Mouse (Mus musculus) stomach, embryonic 15.5 days (tissue): ENCODE measurements around the gene Gm3099. TPM values are rescaled to one million over a fixed set of nuclear protein-coding genes. Genes with fewer than 3 reads are reported as not detected.
"Not testable (repeated sequence)": the region's sequence is repeated elsewhere in the genome, so short reads cannot be mapped to it uniquely, and the experiment has no call there.

Experiments used
- ATAC-seq: fragments of 200-750 bp; cut with Nextera tagmentation; 2 replicates; pipeline ENCODE4 v1.8.0; 2017; ENCODE audit warnings: low read depth, moderate number of reproducible peaks, moderate TSS enrichment; ENCODE audit not compliant: insufficient read depth, low FRiP score
- H3K27ac ChIP-seq: fragments of 300-500 bp; sonication (generic); 2 replicates; pipeline ENCODE4 v1.5.1; 2015; ENCODE audit warnings: mild to moderate bottlenecking, inconsistent platforms
- H3K27me3 ChIP-seq: fragments of 300-500 bp; sonication (generic); replicated peaks from 2 replicates; pipeline ENCODE4 v1.6.1; 2015; ENCODE audit warnings: inconsistent platforms
- H3K36me3 ChIP-seq: fragments of 300-500 bp; sonication (generic); 2 replicates; pipeline ENCODE4 v1.6.1; 2015; ENCODE audit warnings: inconsistent platforms
- H3K4me1 ChIP-seq: fragments of 300-500 bp; sonication (generic); 2 replicates; pipeline ENCODE4 v1.6.1; 2015; ENCODE audit warnings: inconsistent platforms
- H3K4me2 ChIP-seq: fragments of 300-500 bp; sonication (generic); 2 replicates; pipeline ENCODE4 v1.6.1; 2015; ENCODE audit warnings: mild to moderate bottlenecking, inconsistent platforms
- H3K4me3 ChIP-seq: fragments of 300-500 bp; sonication (generic); replicated peaks from 2 replicates; pipeline ENCODE4 v1.5.1; 2015; ENCODE audit warnings: inconsistent platforms
- H3K9ac ChIP-seq: fragments of 300-500 bp; sonication (generic); 2 replicates; pipeline ENCODE4 v1.6.1; 2015; ENCODE audit warnings: inconsistent platforms
- H3K9me3 ChIP-seq: fragments of 300-500 bp; sonication (generic); 2 replicates; pipeline ENCODE4 v1.6.1; 2016; ENCODE audit warnings: inconsistent platforms
- WGBS: fragments of 180-500 bp; shearing (Covaris S2); methylation state at CpG from one replicate; pipeline ENCODE4 v1.1.7; 2015; 5-methylcytosine and 5-hydroxymethylcytosine counted together
- polyA plus RNA-seq: library from polyadenylated mRNA; unstranded; fragments of >200 nt; fragmentation: Nextera tagmentation; extraction: Ambion mirVana; gene quantifications from 2 replicates; pipeline ENCODE4 v1.2.1, GENCODE M21; 2015

Gm3099 gene
- not detected in 2 replicates for polyA plus RNA-seq

- not testable (repeated sequence) for H3K4me3 ChIP-seq, H3K9ac ChIP-seq, ATAC-seq, H3K36me3 ChIP-seq, H3K27me3 ChIP-seq, H3K4me1 ChIP-seq, H3K27ac ChIP-seq, H3K4me2 ChIP-seq, H3K9me3 ChIP-seq
- 69% methylated on average over 1 of the region's 3 CpGs for WGBS
These were observed at the start of gene Gm3099 for GRCm38 (mm10) chr14:3998094-3998493. Gm3099 (plus strand) TSS chr14:3998394.

GRCm38 (mm10) chr14:3963247-3963646 is 34.9 kb upstream of the Gm3099 start, which contains the start of gene Gm3095:
Gm3095 (plus strand) TSS chr14:3963547.
- H3K27ac ChIP-seq, ATAC-seq, H3K4me3 ChIP-seq, H3K9ac ChIP-seq, H3K4me2 ChIP-seq, H3K27me3 ChIP-seq, H3K36me3 ChIP-seq, H3K4me1 ChIP-seq, H3K9me3 ChIP-seq: not testable (repeated sequence)
- no CpG with 5 or more reads among the region's 2 CpGs for WGBS

GRCm38 (mm10) chr14:4023641-4024040 is 25.4 kb downstream of the Gm3099 start, which contains the start of gene Gm5796:
Gm5796 (plus strand) TSS chr14:4023941.
- ATAC-seq, H3K36me3 ChIP-seq, H3K4me3 ChIP-seq, H3K9ac ChIP-seq, H3K4me2 ChIP-seq, H3K27ac ChIP-seq, H3K4me1 ChIP-seq, H3K27me3 ChIP-seq, H3K9me3 ChIP-seq: not testable (repeated sequence)
- 100% methylated on average over 1 of the region's 3 CpGs for WGBS

Other genes with a start within 250 kb of the Gm3099 start
- gene Gm3002, start 188.3 kb upstream of the Gm3099 start, polyA plus RNA-seq = 0.12 TPM in 1 of 2 replicates, not detected in the other
- gene Gm3033, start 152.1 kb upstream of the Gm3099 start, polyA plus RNA-seq = not detected in 2 replicates
- 0.10 TPM in 1 of 2 replicates, not detected in the other for gene Gm2916, start 114.2 kb upstream of the Gm3099 start, polyA plus RNA-seq
- gene Gm3029, start 66.6 kb upstream of the Gm3099 start, polyA plus RNA-seq = not detected in 2 replicates
- gene Gm3095, start 34.8 kb upstream of the Gm3099 start, polyA plus RNA-seq = 0.13 and 0.17 TPM in 2 replicates
- gene Gm5796, start 25.5 kb downstream of the Gm3099 start, polyA plus RNA-seq = 0.35 and 0.41 TPM in 2 replicates
- gene Gm3115, start 85.7 kb downstream of the Gm3099 start, polyA plus RNA-seq = not detected in 2 replicates
- gene Gm8108, start 112.1 kb downstream of the Gm3099 start, polyA plus RNA-seq = 0.71 and 0.82 TPM in 2 replicates
- gene Gm3127, start 166.6 kb downstream of the Gm3099 start, polyA plus RNA-seq = not detected in 2 replicates
- 0.10 and 0.22 TPM in 2 replicates for gene Gm2974, start 184.2 kb downstream of the Gm3099 start, polyA plus RNA-seq